Mouse (Mus musculus) thymus, adult 2 months (tissue): ENCODE measurements around the gene Itgb8. TPM values are rescaled to one million over a fixed set of nuclear protein-coding genes. Genes with fewer than 3 reads are reported as not detected.

Experiments used
- DNase-seq: peaks from one replicate; pipeline ENCODE4 v3.0.0; 2021
- H3K27ac ChIP-seq: fragments of 200-500 bp; 2 replicates; pipeline ENCODE4 v1.5.1; 2012; ENCODE audit warnings: low read length, control low read depth; ENCODE audit not compliant: control insufficient read depth, insufficient read depth
- H3K27me3 ChIP-seq: fragments of 200-500 bp; 2 replicates; pipeline ENCODE4 v1.6.1; 2012; ENCODE audit warnings: mild to moderate bottlenecking, low read length, moderate library complexity, mixed read lengths; ENCODE audit not compliant: control insufficient read depth, insufficient read depth
- H3K36me3 ChIP-seq: fragments of 200-500 bp; 2 replicates; pipeline ENCODE4 v1.6.1; 2012; ENCODE audit warnings: mild to moderate bottlenecking, low read length, moderate library complexity; ENCODE audit not compliant: control insufficient read depth, insufficient read depth
- H3K4me1 ChIP-seq: fragments of 200-500 bp; replicated peaks from 2 replicates; pipeline ENCODE4 v1.6.1; 2012; ENCODE audit warnings: low read length; ENCODE audit not compliant: control insufficient read depth, insufficient read depth
- H3K4me3 ChIP-seq: fragments of 200-500 bp; 2 replicates; pipeline ENCODE4 v1.5.1; 2012; ENCODE audit warnings: mild to moderate bottlenecking, low read length, control low read depth, moderate library complexity; ENCODE audit not compliant: control insufficient read depth, insufficient read depth
- CTCF ChIP-seq: fragments of 200-500 bp; IDR thresholded peaks from 2 replicates; pipeline ENCODE4 v1.5.1; 2012; ENCODE audit warnings: mild to moderate bottlenecking, control low read depth, low read length, moderate library complexity, borderline replicate concordance; ENCODE audit not compliant: control insufficient read depth, poor library complexity, insufficient read depth; ENCODE audit errors: extremely low read depth
- POLR2A ChIP-seq: fragments of 200-500 bp; IDR thresholded peaks from 2 replicates; pipeline ENCODE4 v1.6.1; 2012; ENCODE audit warnings: mild to moderate bottlenecking, low read length, control low read depth, moderate library complexity; ENCODE audit not compliant: control insufficient read depth, poor library complexity, insufficient read depth; ENCODE audit errors: extremely low read depth
- WGBS: fragments of 180-500 bp; shearing (Covaris S2); methylation state at CpG from one replicate; pipeline ENCODE4 v1.1.7; 2018; 5-methylcytosine and 5-hydroxymethylcytosine counted together
- polyA plus RNA-seq: library from polyadenylated mRNA; depleted of rRNA; stranded (reverse); fragments of >200 nt; gene quantifications from 2 replicates; pipeline ENCODE4 v1.2.3, GENCODE M21; 2012

Itgb8 gene
- polyA plus RNA-seq, 1 experiment: 0.61 TPM

DNA sequence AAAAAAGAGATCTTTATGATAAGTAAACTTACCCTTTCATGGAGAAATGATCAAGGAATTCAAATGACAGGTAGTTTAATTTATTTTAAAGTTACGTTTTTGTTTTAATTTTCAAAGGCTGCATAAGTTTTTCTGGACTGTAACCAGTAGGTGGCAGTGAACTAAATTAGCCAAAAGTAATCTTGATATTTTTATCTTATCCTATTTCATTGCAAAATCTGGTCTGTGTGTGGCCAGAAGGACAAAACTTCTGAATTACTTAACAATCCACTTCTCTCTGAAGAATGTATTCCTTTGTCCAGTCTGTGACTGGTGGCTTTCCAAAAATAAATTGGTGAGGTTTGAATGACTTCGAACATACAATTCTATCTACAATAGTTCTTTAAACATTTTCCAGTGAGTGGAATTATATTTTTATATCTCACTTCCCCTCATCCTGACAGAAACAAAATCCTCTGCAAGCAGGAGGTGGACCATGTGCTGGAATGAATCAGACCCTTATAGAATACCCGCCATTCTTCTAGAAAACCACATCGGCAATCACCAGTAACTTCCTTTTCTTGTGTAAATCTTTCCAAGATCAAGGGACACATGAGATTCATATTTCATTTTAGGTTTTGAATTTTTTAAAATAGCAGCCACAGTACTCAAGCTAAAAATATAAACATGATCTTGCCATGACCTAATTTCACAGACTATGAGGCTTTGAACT is 68.6 kb downstream of the Itgb8 start:
- no peak overlapping the region for H3K4me3 ChIP-seq
- TF ChIP-seq CTCF (no peak), POLR2A (no peak)
- H3K27ac ChIP-seq: no peak overlapping the region
- no peaks in the 10 kb centered on the region for H3K36me3 ChIP-seq
- H3K4me1 ChIP-seq: no peaks in the 10 kb centered on the region
- 53% methylated on average over 4 of the region's 4 CpGs for WGBS
- DNase-seq: no peak
- no peaks in the 10 kb centered on the region for H3K27me3 ChIP-seq

DNA sequence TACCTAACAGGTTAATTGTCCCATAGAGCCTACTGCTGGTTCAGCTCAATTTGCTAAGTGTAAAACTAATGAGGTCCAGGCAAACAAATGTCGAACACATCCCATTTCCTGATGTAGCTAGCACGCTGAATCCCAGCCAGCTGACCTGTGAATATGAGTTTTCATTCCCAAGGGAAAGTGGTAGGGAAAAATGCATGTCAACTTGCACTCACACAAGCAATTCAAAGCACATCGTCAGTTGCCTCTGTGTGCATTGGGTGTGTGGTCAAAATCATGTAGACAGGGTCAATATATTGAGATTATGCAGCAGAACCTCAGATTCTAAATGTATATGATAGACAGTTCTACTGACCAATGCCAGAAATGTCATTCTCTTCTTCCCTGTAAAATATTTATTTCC is 69.5 kb downstream of the Itgb8 start:
- no peaks in the 10 kb centered on the region for H3K36me3 ChIP-seq
- no peak overlapping the region for H3K27ac ChIP-seq
- H3K4me1 ChIP-seq: no peaks in the 10 kb centered on the region
- whole genome bisulfite sequencing: 96% methylated on average over 3 of the region's 3 CpGs
- no peak overlapping the region for H3K4me3 ChIP-seq
- TF ChIP-seq POLR2A (no peak), CTCF (no peak)
- no peaks in the 10 kb centered on the region for H3K27me3 ChIP-seq
- no peak for DNase-seq

GRCm38 (mm10) chr12:119165115-119165514 is 73.5 kb downstream of the Itgb8 start:
- Histone ChIP-seq H3K4me3 (no peak overlapping the region), H3K4me1 (no peaks in the 10 kb centered on the region), H3K27me3 (no peaks in the 10 kb centered on the region), H3K36me3 (no peaks in the 10 kb centered on the region), H3K27ac (no peak overlapping the region)
- TF ChIP-seq CTCF (no peak), POLR2A (no peak)
- 95% methylated on average over 2 of the region's 2 CpGs for whole genome bisulfite sequencing
- no peak for DNase-seq

DNA sequence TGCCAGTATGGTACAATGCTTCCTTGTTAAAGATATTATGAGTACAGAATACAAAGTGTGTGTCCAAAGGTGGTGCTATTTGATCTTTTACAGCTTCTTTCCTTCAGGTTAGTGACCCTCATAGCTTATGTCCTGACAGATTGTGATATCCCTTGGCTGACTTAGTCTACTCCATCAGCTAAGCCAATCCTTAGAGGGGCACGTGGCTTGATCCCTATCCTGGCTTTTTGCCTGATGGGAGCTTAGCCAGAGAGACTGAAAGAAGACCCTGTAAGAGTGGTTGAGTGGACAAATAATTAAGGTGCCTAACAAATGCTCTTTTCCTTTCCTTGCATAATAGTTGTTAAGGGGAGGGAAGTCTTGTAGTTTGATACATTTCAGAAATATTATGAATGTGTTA is 73.9 kb downstream of the Itgb8 start:
- no peaks in the 10 kb centered on the region for H3K27me3 ChIP-seq
- WGBS: 95% methylated on average over 1 of the region's 1 CpGs
- H3K4me1 ChIP-seq: no peaks in the 10 kb centered on the region
- no peak overlapping the region for H3K4me3 ChIP-seq
- no peak overlapping the region for H3K27ac ChIP-seq
- TF ChIP-seq POLR2A: no peak
- TF ChIP-seq CTCF: no peak
- no peak for DNase-seq
- no peaks in the 10 kb centered on the region for H3K36me3 ChIP-seq

GRCm38 (mm10) chr12:119164176-119164575 is 74.4 kb downstream of the Itgb8 start:
- TF ChIP-seq CTCF: no peak
- no peak for TF ChIP-seq POLR2A
- 68% methylated on average over 1 of the region's 1 CpGs for WGBS
- Histone ChIP-seq H3K27me3 (no peaks in the 10 kb centered on the region), H3K27ac (no peak overlapping the region), H3K36me3 (no peaks in the 10 kb centered on the region), H3K4me1 (no peaks in the 10 kb centered on the region), H3K4me3 (no peak overlapping the region)
- DNase-seq: no peak

- no peak overlapping the region for H3K4me3 ChIP-seq
- TF ChIP-seq CTCF (no peak), POLR2A (no peak)
- no peaks in the 10 kb centered on the region for H3K4me1 ChIP-seq
- no peak for DNase-seq
- H3K36me3 ChIP-seq: no peaks in the 10 kb centered on the region
- H3K27me3 ChIP-seq: no peaks in the 10 kb centered on the region
- no peak overlapping the region for H3K27ac ChIP-seq
Measured at GRCm38 (mm10) chr12:119160786-119161185, 77.8 kb downstream of the Itgb8 start.
